Comparison of ENCODE assay signal across 8 mouse cellular contexts in the genomic region with DNA sequence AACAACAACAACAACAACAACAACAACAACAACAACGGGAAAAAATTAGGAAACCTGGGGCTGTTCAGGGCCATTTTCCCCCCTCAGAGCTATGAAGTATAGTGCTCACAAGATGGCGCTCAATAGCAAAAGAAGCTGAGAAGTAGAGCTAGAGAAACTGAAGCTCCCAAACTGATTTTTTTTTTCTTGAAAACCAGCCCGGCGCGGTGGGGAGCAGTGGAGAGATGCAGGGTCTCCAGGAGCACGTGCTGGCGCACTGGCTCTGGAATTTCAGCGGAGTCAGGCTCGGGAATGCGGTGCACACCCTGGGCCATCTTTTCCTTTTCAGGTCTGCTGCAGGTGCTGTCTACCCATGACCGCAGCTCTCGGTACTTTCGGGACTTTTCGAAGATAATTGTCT.
DNase-seq lines count a peak whose midpoint lies in the region; ATAC-seq and TF ChIP-seq lines count a peak whose summit lies in the region.

No protein-coding gene starts in this region.

- WGBS in embryonic facial prominence, embryonic 15.5 days, result 16% methylated on average over 14 of the region's 14 CpGs
- WGBS in liver, postnatal 0 days (ENCODE audit: insufficient replicate concordance), result 19% methylated on average over 14 of the region's 14 CpGs

- no peak overlapping the region for H3K27ac ChIP-seq in embryonic facial prominence, embryonic 15.5 days (replicated peaks)
- H3K27ac ChIP-seq in liver, postnatal 0 days (ENCODE audit: low read depth), result no peak overlapping the region

- peak; percentile 22; the same call in 1 of the 2 replicates for TF ChIP-seq CTCF in E14TG2a.4 (conservative IDR thresholded peaks at IDR 0.05; ENCODE audit: low read length)
- peak; percentile 56 for TF ChIP-seq CTCF in liver, postnatal 0 days (IDR thresholded peaks at IDR 0.05; ENCODE audit: low read depth)

- H3K27me3 ChIP-seq in E14TG2a.4 (ENCODE audit: insufficient read depth, low read length), result peaks cover 4% of the 10 kb centered on the region
- no peaks in the 10 kb centered on the region for H3K27me3 ChIP-seq in embryonic facial prominence, embryonic 15.5 days
- no peaks in the 10 kb centered on the region for H3K27me3 ChIP-seq in liver, postnatal 0 days (ENCODE audit: insufficient read depth, low read length)

- no peaks in the 10 kb centered on the region for H3K9me3 ChIP-seq in E14TG2a.4 (ENCODE audit: low read length)
- H3K9me3 ChIP-seq in embryonic facial prominence, embryonic 15.5 days (replicated peaks), result no peaks in the 10 kb centered on the region
- no peaks in the 10 kb centered on the region for H3K9me3 ChIP-seq in liver, postnatal 0 days (ENCODE audit: low read length)

- peak; percentile 16 to 64 for DNase-seq in layer of hippocampus, adult 18-20 months (ENCODE audit: low spot score in 2 of 2)
- no peak for DNase-seq in liver, postnatal 0 days
- peak; percentile 83 for DNase-seq in retina, postnatal 1 day

- no peak for TF ChIP-seq EP300 in liver, postnatal 0 days (IDR thresholded peaks at IDR 0.05; ENCODE audit: low read depth)

- H3K4me1 ChIP-seq in E14TG2a.4 (replicated peaks; ENCODE audit: low read depth, low read length), result no peaks in the 10 kb centered on the region; the same call in 1 of the 2 replicates
- H3K4me1 ChIP-seq in embryonic facial prominence, embryonic 15.5 days, result peaks cover 13% of the 10 kb centered on the region; the same call in 1 of the 2 replicates
- no peaks in the 10 kb centered on the region for H3K4me1 ChIP-seq in liver, postnatal 0 days (ENCODE audit: insufficient read depth)

- no peaks in the 10 kb centered on the region for H3K36me3 ChIP-seq in E14TG2a.4 (ENCODE audit: insufficient read depth, low read length)
- H3K36me3 ChIP-seq in embryonic facial prominence, embryonic 15.5 days, result no peaks in the 10 kb centered on the region
- no peaks in the 10 kb centered on the region for H3K36me3 ChIP-seq in liver, postnatal 0 days (replicated peaks; ENCODE audit: insufficient read depth, low read length)

- ATAC-seq in activated CD4-positive, CD25-positive, alpha-beta regulatory T cell, adult 4 months, result peak; percentile 84
- ATAC-seq in embryonic facial prominence, embryonic 15.5 days (ENCODE audit: insufficient number of reproducible peaks, low FRiP score, low TSS enrichment, low read depth), result no peak
- ATAC-seq in hematopoietic stem cell, adult 5-6 weeks (replicated peaks in 1 of 2; ENCODE audit: insufficient read depth in 1 of 2, low FRiP score in 2 of 2, low TSS enrichment in 1 of 2, low read depth in 1 of 2, poor library complexity in 2 of 2, severe bottlenecking in 2 of 2), result peak; percentile 76 to 79
- no peak; the same call in 1 of the 2 replicates for ATAC-seq in liver, postnatal 0 days
- no peak for ATAC-seq in erythroblast, adult 5-6 weeks (replicated peaks; ENCODE audit: low FRiP score, poor library complexity, severe bottlenecking)

- H3K9ac ChIP-seq in embryonic facial prominence, embryonic 15.5 days, result no peak overlapping the region
- no peak overlapping the region for H3K9ac ChIP-seq in liver, postnatal 0 days (replicated peaks)

- H3K4me2 ChIP-seq in embryonic facial prominence, embryonic 15.5 days (replicated peaks), result peak overlapping the region; percentile 68
- H3K4me2 ChIP-seq in liver, postnatal 0 days (ENCODE audit: low read depth, low read length), result peak overlapping the region; percentile 42

- no peak overlapping the region for H3K4me3 ChIP-seq in E14TG2a.4 (replicated peaks; ENCODE audit: low read length)
- H3K4me3 ChIP-seq in embryonic facial prominence, embryonic 15.5 days (replicated peaks), result peak overlapping the region; percentile 40
- no peak overlapping the region for H3K4me3 ChIP-seq in liver, postnatal 0 days (ENCODE audit: low read depth, low read length)

Comparison
In these comparisons a context has a peak if more than half of its experiments do, and no peak if none do; other contexts are left out.
1. ATAC-seq: peak in activated CD4-positive, CD25-positive, alpha-beta regulatory T cell, adult 4 months (single experiment) and hematopoietic stem cell, adult 5-6 weeks (2 of 2); none in embryonic facial prominence, embryonic 15.5 days (single experiment), liver, postnatal 0 days (single experiment) and erythroblast, adult 5-6 weeks (single experiment).